Mouse (Mus musculus): ENCODE data around the gene Mpi.

Gene Mpi

GRCm38 (mm10) chr9:57552139-57552887, at the start of gene Mpi:
TSS of gene Mpi (minus strand) at chr9:57552763.
- in situ Hi-C loops (cut with MboI, MseI) = no loop called here

- in situ Hi-C loops (cut with MboI, MseI) = no loop called here
Observed at GRCm38 (mm10) chr9:57602098-57602497, 49.5 kb upstream of the Mpi start.

GRCm38 (mm10) chr9:57601353-57601706, 48.8 kb upstream of the Mpi start:
- in situ Hi-C loops (cut with MboI, MseI) = no loop called here

- in situ Hi-C loops (cut with MboI, MseI) = no loop called here
Observed at GRCm38 (mm10) chr9:57600620-57601352, 48.2 kb upstream of the Mpi start.

GRCm38 (mm10) chr9:57598851-57599563, 46.4 kb upstream of the Mpi start:
- in situ Hi-C loops (cut with MboI, MseI) = no loop called here

GRCm38 (mm10) chr9:57597929-57598382, 45.4 kb upstream of the Mpi start:
- in situ Hi-C loops (cut with MboI, MseI) = no loop called here

- in situ Hi-C loops (cut with MboI, MseI) = no loop called here
Observed at GRCm38 (mm10) chr9:57597265-57597664, 44.7 kb upstream of the Mpi start.

GRCm38 (mm10) chr9:57594174-57594509, 41.6 kb upstream of the Mpi start:
- in situ Hi-C loops (cut with MboI, MseI) = no loop called here

GRCm38 (mm10) chr9:57593454-57594173, 41.1 kb upstream of the Mpi start:
- in situ Hi-C loops (cut with MboI, MseI) = no loop called here

- in situ Hi-C loops (cut with MboI, MseI) = no loop called here
Observed at GRCm38 (mm10) chr9:57590726-57591125, 38.2 kb upstream of the Mpi start.

- in situ Hi-C loops (cut with MboI, MseI) = no loop called here
Observed at GRCm38 (mm10) chr9:57589224-57590126, 36.9 kb upstream of the Mpi start, which contains the start of gene Ulk3. TSS of gene Ulk3 (plus strand) at chr9:57589452.

- in situ Hi-C loops (cut with MboI, MseI) = no loop called here
Observed at GRCm38 (mm10) chr9:57584991-57585390, 32.4 kb upstream of the Mpi start.

GRCm38 (mm10) chr9:57577144-57577849, 24.7 kb upstream of the Mpi start:
- in situ Hi-C loops (cut with MboI, MseI) = loop anchor here (5.0 kb wide), 1 partner anchor 40 kb away; no protein-coding TSS in a partner anchor

GRCm38 (mm10) chr9:57575577-57575976, 23.0 kb upstream of the Mpi start:
- in situ Hi-C loops (cut with MboI, MseI) = loop anchor here (5.0 kb wide), 1 partner anchor 42 kb away; no protein-coding TSS in a partner anchor

- in situ Hi-C loops (cut with MboI, MseI) = no loop called here
Observed at GRCm38 (mm10) chr9:57574397-57574796, 21.8 kb upstream of the Mpi start.

- in situ Hi-C loops (cut with MboI, MseI) = no loop called here
Observed at GRCm38 (mm10) chr9:57568500-57568899, 15.9 kb upstream of the Mpi start.

- in situ Hi-C loops (cut with MboI, MseI) = no loop called here
Observed at GRCm38 (mm10) chr9:57566846-57567245, 14.3 kb upstream of the Mpi start.

GRCm38 (mm10) chr9:57565741-57566221, 13.2 kb upstream of the Mpi start:
- in situ Hi-C loops (cut with MboI, MseI) = no loop called here

- in situ Hi-C loops (cut with MboI, MseI) = no loop called here
Observed at GRCm38 (mm10) chr9:57564609-57565008, 12.0 kb upstream of the Mpi start.

GRCm38 (mm10) chr9:57562896-57563372, 10.4 kb upstream of the Mpi start:
- in situ Hi-C loops (cut with MboI, MseI) = no loop called here

Data from T-helper 2 cell (primary cell).